Mouse (Mus musculus) thymus, adult 2 months (tissue): ENCODE data around the gene Umodl1. TPM values are rescaled to one million over a fixed set of nuclear protein-coding genes. Genes with fewer than 3 reads are reported as not detected.

Experiments
- DNase-seq: peaks from one replicate; pipeline ENCODE4 v3.0.0; 2021
- H3K27ac ChIP-seq: fragments of 200-500 bp; 2 replicates; pipeline ENCODE4 v1.5.1; 2012; ENCODE audit warnings: low read length, control low read depth; ENCODE audit not compliant: control insufficient read depth, insufficient read depth
- H3K27me3 ChIP-seq: fragments of 200-500 bp; 2 replicates; pipeline ENCODE4 v1.6.1; 2012; ENCODE audit warnings: mild to moderate bottlenecking, low read length, moderate library complexity, mixed read lengths; ENCODE audit not compliant: control insufficient read depth, insufficient read depth
- H3K36me3 ChIP-seq: fragments of 200-500 bp; 2 replicates; pipeline ENCODE4 v1.6.1; 2012; ENCODE audit warnings: mild to moderate bottlenecking, low read length, moderate library complexity; ENCODE audit not compliant: control insufficient read depth, insufficient read depth
- H3K4me1 ChIP-seq: fragments of 200-500 bp; replicated peaks from 2 replicates; pipeline ENCODE4 v1.6.1; 2012; ENCODE audit warnings: low read length; ENCODE audit not compliant: control insufficient read depth, insufficient read depth
- H3K4me3 ChIP-seq: fragments of 200-500 bp; 2 replicates; pipeline ENCODE4 v1.5.1; 2012; ENCODE audit warnings: mild to moderate bottlenecking, low read length, control low read depth, moderate library complexity; ENCODE audit not compliant: control insufficient read depth, insufficient read depth
- CTCF ChIP-seq: fragments of 200-500 bp; IDR thresholded peaks from 2 replicates; pipeline ENCODE4 v1.5.1; 2012; ENCODE audit warnings: mild to moderate bottlenecking, control low read depth, low read length, moderate library complexity, borderline replicate concordance; ENCODE audit not compliant: control insufficient read depth, poor library complexity, insufficient read depth; ENCODE audit errors: extremely low read depth
- POLR2A ChIP-seq: fragments of 200-500 bp; IDR thresholded peaks from 2 replicates; pipeline ENCODE4 v1.6.1; 2012; ENCODE audit warnings: mild to moderate bottlenecking, low read length, control low read depth, moderate library complexity; ENCODE audit not compliant: control insufficient read depth, poor library complexity, insufficient read depth; ENCODE audit errors: extremely low read depth
- WGBS: fragments of 180-500 bp; shearing (Covaris S2); methylation state at CpG from one replicate; pipeline ENCODE4 v1.1.7; 2018; 5-methylcytosine and 5-hydroxymethylcytosine counted together
- polyA plus RNA-seq: library from polyadenylated mRNA; depleted of rRNA; stranded (reverse); fragments of >200 nt; gene quantifications from 2 replicates; pipeline ENCODE4 v1.2.3, GENCODE M21; 2012

Gene Umodl1
- polyA plus RNA-seq, 1 experiment, result 1.5 TPM

- H3K27me3 ChIP-seq, result no peaks in the 10 kb centered on the region
- TF ChIP-seq CTCF, result no peak
- TF ChIP-seq POLR2A, result no peak
- DNase-seq, result no peak
- H3K36me3 ChIP-seq, result no peaks in the 10 kb centered on the region
- 75% methylated on average over 8 of the region's 8 CpGs for WGBS
- no peaks in the 10 kb centered on the region for H3K4me1 ChIP-seq
- no peak overlapping the region for H3K4me3 ChIP-seq
- no peak overlapping the region for H3K27ac ChIP-seq
These were observed 2.8 kb upstream of the Umodl1 start for GRCm38 (mm10) chr17:30951600-30951999.

GRCm38 (mm10) chr17:30961936-30962592 lies 7.6 kb downstream of the Umodl1 start:
- H3K27ac ChIP-seq, result no peak overlapping the region
- no peaks in the 10 kb centered on the region for H3K36me3 ChIP-seq
- peaks cover 24% of the 10 kb centered on the region for H3K4me1 ChIP-seq
- H3K27me3 ChIP-seq, result no peaks in the 10 kb centered on the region
- no peak for DNase-seq
- TF ChIP-seq POLR2A (no peak), CTCF (no peak)
- no peak overlapping the region for H3K4me3 ChIP-seq
- WGBS, result 42% methylated on average over 7 of the region's 7 CpGs

- Histone ChIP-seq H3K27me3 (no peaks in the 10 kb centered on the region), H3K27ac (no peak overlapping the region), H3K36me3 (no peaks in the 10 kb centered on the region), H3K4me1 (peaks cover 24% of the 10 kb centered on the region), H3K4me3 (no peak overlapping the region)
- 72% methylated on average over 2 of the region's 2 CpGs for WGBS
- TF ChIP-seq POLR2A, result no peak
- DNase-seq, result no peak
These were observed 8.4 kb downstream of the Umodl1 start for GRCm38 (mm10) chr17:30962880-30963279.

- WGBS, result 98% methylated on average over 4 of the region's 4 CpGs
- no peaks in the 10 kb centered on the region for H3K36me3 ChIP-seq
- H3K4me1 ChIP-seq, result peaks cover 3% of the 10 kb centered on the region; the same call in 1 of the 2 replicates
- DNase-seq, result no peak
- no peak overlapping the region for H3K4me3 ChIP-seq
- no peaks in the 10 kb centered on the region for H3K27me3 ChIP-seq
- no peak overlapping the region for H3K27ac ChIP-seq
- TF ChIP-seq CTCF (no peak), POLR2A (no peak)
These were observed 15.5 kb downstream of the Umodl1 start for GRCm38 (mm10) chr17:30969983-30970382.

- Histone ChIP-seq H3K36me3 (no peaks in the 10 kb centered on the region), H3K27ac (no peak overlapping the region), H3K4me1 (peaks cover 3% of the 10 kb centered on the region; the same call in 1 of the 2 replicates), H3K4me3 (no peak overlapping the region), H3K27me3 (no peaks in the 10 kb centered on the region)
- TF ChIP-seq CTCF (no peak), POLR2A (no peak)
- WGBS, result 88% methylated on average over 7 of the region's 7 CpGs
- no peak for DNase-seq
These were observed 17.4 kb downstream of the Umodl1 start for GRCm38 (mm10) chr17:30971877-30972276.

GRCm38 (mm10) chr17:30973332-30973731 lies 18.9 kb downstream of the Umodl1 start:
- WGBS, result 32% methylated on average over 6 of the region's 6 CpGs
- H3K36me3 ChIP-seq, result no peaks in the 10 kb centered on the region
- no peaks in the 10 kb centered on the region for H3K27me3 ChIP-seq
- TF ChIP-seq POLR2A (no peak), CTCF (no peak)
- no peak for DNase-seq
- H3K4me3 ChIP-seq, result no peak overlapping the region
- H3K4me1 ChIP-seq, result peaks cover 3% of the 10 kb centered on the region; the same call in 1 of the 2 replicates
- no peak overlapping the region for H3K27ac ChIP-seq

GRCm38 (mm10) chr17:30977290-30977689 lies 22.9 kb downstream of the Umodl1 start:
- H3K4me3 ChIP-seq, result no peak overlapping the region
- DNase-seq, result no peak
- peaks cover 3% of the 10 kb centered on the region; the same call in 1 of the 2 replicates for H3K4me1 ChIP-seq
- WGBS, result 89% methylated on average over 2 of the region's 2 CpGs
- no peaks in the 10 kb centered on the region for H3K27me3 ChIP-seq
- TF ChIP-seq CTCF (no peak), POLR2A (no peak)
- no peak overlapping the region for H3K27ac ChIP-seq
- H3K36me3 ChIP-seq, result no peaks in the 10 kb centered on the region
